ENCODE assay signal across 20 mouse cellular contexts in genomic region chr17:8637181-8637580, GRCm38 (mm10).
DNase-seq lines count a peak whose midpoint lies in the region; ATAC-seq and TF ChIP-seq lines count a peak whose summit lies in the region.
"Had no signal": no experiment of that assay in that cellular context is flagged by ENCODE, and none has a peak within 500 bp of the region (broad histone marks: within the 10 kb centered on the region; RNA-seq: fewer than 3 reads in every experiment).

No protein-coding gene starts in this region.

- H3K4me2 ChIP-seq in hindbrain, postnatal 0 days (ENCODE audit: low read depth, low read length): no peak overlapping the region
- H3K4me2 ChIP-seq in hindbrain, embryonic 13.5 days: no peak overlapping the region
- no peak overlapping the region for H3K4me2 ChIP-seq in lung, embryonic 14.5 days
- H3K4me2 ChIP-seq in CH12.LX (ENCODE audit: insufficient read depth, low read depth, poor library complexity, severe bottlenecking): no peak overlapping the region
- H3K4me2 ChIP-seq: forebrain, embryonic 12.5 days; heart, embryonic 13.5 days; limb, embryonic 15.5 days; midbrain, embryonic 12.5 days had no signal

- intact Hi-C loops in left cerebral cortex, postnatal 14 days (cut with DNase I): loop anchor here (5.0 kb wide), 1 partner anchor 165 kb away; no protein-coding TSS in a partner anchor

- no peak for DNase-seq in hindbrain, postnatal 0 days (ENCODE audit: low spot score)
- peak; percentile 21 for DNase-seq in lung, embryonic 14.5 days
- no peak for DNase-seq in lung, postnatal 10 days
- peak; percentile 8 for DNase-seq in CH12.LX (ENCODE audit: extremely low read depth)
- DNase-seq in brain, adult 2 months (ENCODE audit: low read depth, low spot score): peak; percentile 53
- DNase-seq in left cerebral cortex, postnatal 14 days (ENCODE audit: low spot score in 2 of 2): no peak
- DNase-seq: adrenal gland, adult 8-10 months; cerebellum, adult 8-10 months; gastrocnemius, postnatal 36 days; heart, postnatal 36 days; kidney, adult 2 months; lung, postnatal 4 days; right cerebral cortex, adult 18-20 months; thymus, adult 2 months had no signal

- no peak overlapping the region for H3K4me3 ChIP-seq in hindbrain, postnatal 0 days (ENCODE audit: low read length)
- no peak overlapping the region for H3K4me3 ChIP-seq in hindbrain, embryonic 13.5 days
- H3K4me3 ChIP-seq in lung, embryonic 14.5 days (ENCODE audit: low read depth, low read length): no peak overlapping the region
- H3K4me3 ChIP-seq in CH12.LX (replicated peaks in 1 of 3; ENCODE audit: low read depth in 2 of 3, low read length in 2 of 3, poor library complexity in 1 of 3): no peak overlapping the region
- H3K4me3 ChIP-seq: forebrain, embryonic 12.5 days; heart, embryonic 13.5 days; limb, embryonic 15.5 days; midbrain, embryonic 12.5 days had no signal

- in situ Hi-C loops in CH12.LX (cut with MboI; ENCODE audit: low pct_ligation_motif_present, low pct_unique_long_range_greater_than_20kb, low sequenced_read_pairs): loop anchor here (25.0 kb wide), 1 partner anchor 100 kb away; no protein-coding TSS in a partner anchor

- H3K9me3 ChIP-seq in hindbrain, postnatal 0 days (ENCODE audit: low read length): no peaks in the 10 kb centered on the region
- H3K9me3 ChIP-seq in hindbrain, embryonic 13.5 days: no peaks in the 10 kb centered on the region
- no peaks in the 10 kb centered on the region for H3K9me3 ChIP-seq in lung, embryonic 14.5 days (ENCODE audit: low read depth, low read length)
- no peaks in the 10 kb centered on the region for H3K9me3 ChIP-seq in CH12.LX (replicated peaks; ENCODE audit: low read length)
- H3K9me3 ChIP-seq: forebrain, embryonic 12.5 days; heart, embryonic 13.5 days; limb, embryonic 15.5 days; midbrain, embryonic 12.5 days had no signal

- peak; percentile 39 for TF ChIP-seq CTCF in hindbrain, postnatal 0 days (IDR thresholded peaks at IDR 0.05; ENCODE audit: low read depth)
- peak; percentile 14; the same call in 1 of the 2 replicates for TF ChIP-seq CTCF in lung, embryonic 14.5 days (IDR thresholded peaks at IDR 0.05; ENCODE audit: low read depth)
- peak in 1 of 2 experiments; percentile 54; a peak in 2 of 4 replicates for TF ChIP-seq CTCF in CH12.LX (conservative IDR thresholded peaks at IDR 0.05 in 1 of 2, IDR thresholded peaks at IDR 0.05 in 1 of 2; ENCODE audit: low read depth in 2 of 2, low read length in 2 of 2)

- H3K4me1 ChIP-seq in hindbrain, postnatal 0 days (ENCODE audit: insufficient read depth, low read length): 0 out of 2 replicates have a peak, but pooled peaks cover 4% of the 10 kb centered on the region
- H3K4me1 ChIP-seq in hindbrain, embryonic 13.5 days (replicated peaks): peaks cover 9% of the 10 kb centered on the region
- no peaks in the 10 kb centered on the region for H3K4me1 ChIP-seq in lung, embryonic 14.5 days (ENCODE audit: insufficient read depth)
- peaks cover 3 to 27% of the 10 kb centered on the region in 2 experiments; a peak in 3 of 4 replicates for H3K4me1 ChIP-seq in CH12.LX (ENCODE audit: control insufficient read depth in 1 of 2, insufficient read depth in 2 of 2)
- H3K4me1 ChIP-seq: heart, embryonic 13.5 days had no signal

- no peak for TF ChIP-seq EP300 in CH12.LX (IDR thresholded peaks at IDR 0.05; ENCODE audit: low read length)

- no peaks in the 10 kb centered on the region for H3K79me2 ChIP-seq in CH12.LX (replicated peaks; ENCODE audit: control insufficient read depth, extremely low read depth, insufficient read depth, poor library complexity, severe bottlenecking)

- 64% methylated on average over 4 of the region's 4 CpGs for WGBS in hindbrain, postnatal 0 days
- whole genome bisulfite sequencing in hindbrain, embryonic 13.5 days: 75% methylated on average over 4 of the region's 4 CpGs
- 53% methylated on average over 4 of the region's 4 CpGs for WGBS in lung, embryonic 14.5 days

- H3K36me3 ChIP-seq in hindbrain, postnatal 0 days (ENCODE audit: insufficient read depth, low read length): no peaks in the 10 kb centered on the region
- no peaks in the 10 kb centered on the region for H3K36me3 ChIP-seq in hindbrain, embryonic 13.5 days
- H3K36me3 ChIP-seq in lung, embryonic 14.5 days (ENCODE audit: insufficient read depth): no peaks in the 10 kb centered on the region
- no peaks in the 10 kb centered on the region for H3K36me3 ChIP-seq in CH12.LX (replicated peaks in 1 of 2; ENCODE audit: control insufficient read depth in 1 of 2, insufficient read depth in 1 of 2, low read length in 1 of 2)
- H3K36me3 ChIP-seq: forebrain, embryonic 12.5 days; heart, embryonic 13.5 days; limb, embryonic 15.5 days; midbrain, embryonic 12.5 days had no signal

- ATAC-seq in hindbrain, postnatal 0 days: no peak
- no peak for ATAC-seq in hindbrain, embryonic 13.5 days (ENCODE audit: low FRiP score)
- ATAC-seq in lung, embryonic 14.5 days (ENCODE audit: insufficient read depth): no peak
- ATAC-seq: hindbrain, embryonic 16.5 days had no signal

- no peaks in the 10 kb centered on the region for H3K27me3 ChIP-seq in hindbrain, postnatal 0 days (ENCODE audit: insufficient read depth, low read length)
- H3K27me3 ChIP-seq in hindbrain, embryonic 13.5 days: 0 out of 2 replicates have a peak, but pooled peaks cover 12% of the 10 kb centered on the region
- no peaks in the 10 kb centered on the region for H3K27me3 ChIP-seq in lung, embryonic 14.5 days (ENCODE audit: insufficient read depth, low read length)
- no peaks in the 10 kb centered on the region for H3K27me3 ChIP-seq in CH12.LX (replicated peaks)
- H3K27me3 ChIP-seq: forebrain, embryonic 12.5 days had no signal

- dilution Hi-C loops in CH12.LX (cut with MboI; ENCODE audit: extremely low pct_ligation_motif_present, extremely low pct_unique_long_range_greater_than_20kb, low sequenced_read_pairs): no loop called here

- no peak overlapping the region for H3K9ac ChIP-seq in hindbrain, postnatal 0 days (replicated peaks; ENCODE audit: low read length)
- no peak overlapping the region for H3K9ac ChIP-seq in hindbrain, embryonic 13.5 days
- no peak overlapping the region for H3K9ac ChIP-seq in lung, embryonic 14.5 days
- no peak overlapping the region for H3K9ac ChIP-seq in CH12.LX (ENCODE audit: insufficient read depth, low read depth)
- H3K9ac ChIP-seq: forebrain, embryonic 12.5 days; heart, embryonic 13.5 days; limb, embryonic 15.5 days; midbrain, embryonic 12.5 days had no signal

- H3K27ac ChIP-seq in hindbrain, postnatal 0 days: no peak overlapping the region
- no peak overlapping the region for H3K27ac ChIP-seq in hindbrain, embryonic 13.5 days
- H3K27ac ChIP-seq in lung, embryonic 14.5 days (ENCODE audit: low read depth): no peak overlapping the region
- no peak overlapping the region for H3K27ac ChIP-seq in CH12.LX (ENCODE audit: insufficient read depth, low read depth)
- H3K27ac ChIP-seq: forebrain, embryonic 12.5 days; heart, embryonic 13.5 days; limb, embryonic 15.5 days; midbrain, embryonic 12.5 days had no signal

- TF ChIP-seq POLR2A in CH12.LX (IDR thresholded peaks at IDR 0.05; ENCODE audit: low read depth, low read length): no peak

- TF ChIP-seq RAD21 in CH12.LX (IDR thresholded peaks at IDR 0.05; ENCODE audit: low read depth, low read length): peak; percentile 20

TF ChIP-seq in CH12.LX, 34 proteins besides CTCF, POLR2A, EP300 and RAD21:
- TF ChIP-seq ZKSCAN1 (IDR thresholded peaks at IDR 0.05; ENCODE audit: borderline replicate concordance, low read depth, low read length): no peak
- no peak for TF ChIP-seq MEF2A (IDR thresholded peaks at IDR 0.05; ENCODE audit: borderline replicate concordance, low read depth, low read length)
- no peak for TF ChIP-seq HCFC1 (IDR thresholded peaks at IDR 0.05; ENCODE audit: low read depth, low read length)
- TF ChIP-seq SMC3 (IDR thresholded peaks at IDR 0.05; ENCODE audit: low read depth, low read length): peak; percentile 36; the same call in 1 of the 2 replicates

Comparison
In these comparisons a context has a peak if more than half of its experiments do, and no peak if none do; other contexts are left out.
1. DNase-seq: peak in lung, embryonic 14.5 days (single experiment), CH12.LX (single experiment) and brain, adult 2 months (single experiment); none in hindbrain, postnatal 0 days (single experiment), lung, postnatal 10 days (single experiment) and left cerebral cortex, postnatal 14 days (0 of 2).